In genomic region chr3:94480291-94480884, GRCm38 (mm10) we compare ENCODE assay signal across 9 mouse cellular contexts. TPM values are rescaled to one million over a fixed set of nuclear protein-coding genes. Genes with fewer than 3 reads are reported as not detected.
DNase-seq lines count a peak whose midpoint lies in the region; ATAC-seq and TF ChIP-seq lines count a peak whose summit lies in the region.
"Had no signal": no experiment of that assay in that cellular context is flagged by ENCODE, and none has a peak within 500 bp of the region (broad histone marks: within the 10 kb centered on the region; RNA-seq: fewer than 3 reads in every experiment).

Gene Riiad1 (minus strand): TSS chr3:94480341.

- H3K9ac ChIP-seq in embryonic facial prominence, embryonic 14.5 days (ENCODE audit: low read depth, low read length), result no peak within 1 kb of the TSS; the same call in 1 of the 2 replicates
- H3K9ac ChIP-seq in hindbrain, embryonic 16.5 days (ENCODE audit: low read depth, low read length), result peak within 1 kb of the TSS; percentile 90
- H3K9ac ChIP-seq in neural tube, embryonic 15.5 days (replicated peaks), result peak within 1 kb of the TSS; percentile 84

- no peaks in the 10 kb centered on the region for H3K9me3 ChIP-seq in embryonic facial prominence, embryonic 14.5 days (ENCODE audit: control insufficient read depth, low read length)
- no peaks in the 10 kb centered on the region for H3K9me3 ChIP-seq in hindbrain, embryonic 16.5 days (ENCODE audit: control insufficient read depth, low read length)
- no peaks in the 10 kb centered on the region for H3K9me3 ChIP-seq in neural tube, embryonic 15.5 days (replicated peaks)

- H3K4me2 ChIP-seq in embryonic facial prominence, embryonic 14.5 days (ENCODE audit: low read depth, low read length), result peak within 1 kb of the TSS; percentile 45
- H3K4me2 ChIP-seq in hindbrain, embryonic 16.5 days (ENCODE audit: low read length), result peak within 1 kb of the TSS; percentile 87
- peak within 1 kb of the TSS; percentile 78 for H3K4me2 ChIP-seq in neural tube, embryonic 15.5 days

- peak within 1 kb of the TSS; percentile 95 for H3K27ac ChIP-seq in layer of hippocampus, adult 2 months
- H3K27ac ChIP-seq in embryonic facial prominence, embryonic 14.5 days (replicated peaks; ENCODE audit: low read depth, low read length), result no peak within 1 kb of the TSS
- no peak within 1 kb of the TSS; the same call in 1 of the 2 replicates for H3K27ac ChIP-seq in hindbrain, embryonic 16.5 days (ENCODE audit: low read depth, low read length)
- peak within 1 kb of the TSS; percentile 88 for H3K27ac ChIP-seq in neural tube, embryonic 15.5 days (replicated peaks)

- intact Hi-C loops in left cerebral cortex, postnatal 14 days (cut with DNase I), result no loop called here

- peak within 1 kb of the TSS; percentile 82 for H3K4me3 ChIP-seq in layer of hippocampus, adult 2 months
- H3K4me3 ChIP-seq in embryonic facial prominence, embryonic 14.5 days (ENCODE audit: low read depth, low read length), result peak within 1 kb of the TSS; percentile 14
- H3K4me3 ChIP-seq in hindbrain, embryonic 16.5 days (ENCODE audit: low read length), result peak within 1 kb of the TSS; percentile 67
- peak within 1 kb of the TSS; percentile 63 for H3K4me3 ChIP-seq in neural tube, embryonic 15.5 days (replicated peaks)

- no peaks in the 10 kb centered on the region for H3K36me3 ChIP-seq in embryonic facial prominence, embryonic 14.5 days (ENCODE audit: control insufficient read depth, insufficient read depth, low read length)
- H3K36me3 ChIP-seq in hindbrain, embryonic 16.5 days (ENCODE audit: control insufficient read depth, insufficient read depth, low read length), result no peaks in the 10 kb centered on the region; the same call in 1 of the 2 replicates
- H3K36me3 ChIP-seq in neural tube, embryonic 15.5 days, result peaks cover 19% of the 10 kb centered on the region

- no peak for DNase-seq in layer of hippocampus, adult 2 months (ENCODE audit: low spot score in 2 of 2)
- DNase-seq in layer of hippocampus, adult 8-10 months (ENCODE audit: low spot score in 2 of 2), result no peak
- no peak for DNase-seq in embryonic facial prominence, embryonic 14.5 days (ENCODE audit: low spot score)
- no peak for DNase-seq in natural killer cell, adult 2 months (ENCODE audit: low spot score in 2 of 2)
- no peak for DNase-seq in left cerebral cortex, postnatal 14 days (ENCODE audit: low spot score in 2 of 2)
- no peak for DNase-seq in kidney, adult 11 months

- H3K27me3 ChIP-seq in embryonic facial prominence, embryonic 14.5 days (replicated peaks; ENCODE audit: control insufficient read depth, insufficient read depth, low read length), result peaks cover 11% of the 10 kb centered on the region; the same call in 1 of the 2 replicates
- no peaks in the 10 kb centered on the region for H3K27me3 ChIP-seq in hindbrain, embryonic 16.5 days (replicated peaks; ENCODE audit: control insufficient read depth, insufficient read depth, low read length)
- H3K27me3 ChIP-seq in neural tube, embryonic 15.5 days (replicated peaks), result no peaks in the 10 kb centered on the region

- no peak for TF ChIP-seq CTCF in layer of hippocampus, adult 2 months (conservative IDR thresholded peaks at IDR 0.05)

- no peak for ATAC-seq in embryonic facial prominence, embryonic 14.5 days (ENCODE audit: low read depth)
- ATAC-seq in hindbrain, embryonic 16.5 days, result no peak
- no peak for ATAC-seq in neural tube, embryonic 15.5 days (ENCODE audit: low FRiP score)

- WGBS in embryonic facial prominence, embryonic 14.5 days, result 12% methylated on average over 14 of the region's 16 CpGs
- WGBS in hindbrain, embryonic 16.5 days, result 9% methylated on average over 16 of the region's 16 CpGs
- WGBS in neural tube, embryonic 15.5 days, result 10% methylated on average over 16 of the region's 16 CpGs

- no peaks in the 10 kb centered on the region; the same call in 1 of the 2 replicates for H3K4me1 ChIP-seq in embryonic facial prominence, embryonic 14.5 days (ENCODE audit: control insufficient read depth, insufficient read depth, low read length)
- peaks cover 65% of the 10 kb centered on the region for H3K4me1 ChIP-seq in hindbrain, embryonic 16.5 days (ENCODE audit: control insufficient read depth, insufficient read depth, low read depth, low read length)
- H3K4me1 ChIP-seq in neural tube, embryonic 15.5 days, result peaks cover 75% of the 10 kb centered on the region

RNA-seq across cellular contexts. Expression of gene Riiad1, which starts in this region (rescaled TPM):
- total RNA-seq in layer of hippocampus, adult 2 months (2021), result 1 to 10 TPM; 5.8 to 7.2 TPM
- total RNA-seq in layer of hippocampus, adult 8-10 months (2022), result 1 to 10 TPM; 4.9 to 6.9 (median 6.0) TPM
- polyA plus RNA-seq in embryonic facial prominence, embryonic 14.5 days (2014; fragmentation: Nextera tagmentation; extraction: Ambion mirVana), result 5.5 and 17.2 TPM in 2 replicates
- 14.0 and 17.8 TPM in 2 replicates for polyA plus RNA-seq in hindbrain, embryonic 16.5 days (2015; fragmentation: Nextera tagmentation; extraction: Ambion mirVana)
- 14.1 and 16.1 TPM in 2 replicates for polyA plus RNA-seq in neural tube, embryonic 15.5 days (2015; fragmentation: Nextera tagmentation; extraction: Ambion mirVana)
- total RNA-seq in left cerebral cortex, postnatal 14 days (2021), result 1 to 10 TPM; 6.5 to 7.3 TPM
- total RNA-seq: common myeloid progenitor, adult 5-6 weeks had no signal

Comparison
In these comparisons a context has a peak if more than half of its experiments do, and no peak if none do; other contexts are left out.
1. H3K27ac ChIP-seq: peak in layer of hippocampus, adult 2 months (single experiment) and neural tube, embryonic 15.5 days (single experiment); none in embryonic facial prominence, embryonic 14.5 days (single experiment) and hindbrain, embryonic 16.5 days (single experiment).
2. H3K4me3 ChIP-seq: peak in every context shown above with its lines; median percentile 82 in layer of hippocampus, adult 2 months; 67 in hindbrain, embryonic 16.5 days; 63 in neural tube, embryonic 15.5 days; 14 in embryonic facial prominence, embryonic 14.5 days.
3. Peak in every context shown above with its lines, with median percentiles within 50 percentile points of each other: H3K4me2 ChIP-seq.